In genomic region chr17:42113684-42114083, GRCm38 (mm10) we compare ENCODE assay signal across 16 mouse cellular contexts.
"Had no signal": no experiment of that assay in that cellular context is flagged by ENCODE, and none has a peak within 500 bp of the region (broad histone marks: within the 10 kb centered on the region; RNA-seq: fewer than 3 reads in every experiment).

No protein-coding gene starts in this region.

- DNase-seq: lung, postnatal 14 days; lung, postnatal 36 days; right cerebral cortex, postnatal 14 days; thymus, adult 2 months; thymus, postnatal 25 days; thymus, postnatal 4 days had no signal

- H3K27ac ChIP-seq: lung, embryonic 15.5 days; macrophage; midbrain, embryonic 13.5 days; midbrain, embryonic 15.5 days; neural tube, embryonic 12.5 days; stomach, embryonic 15.5 days; stomach, postnatal 0 days had no signal

- H3K36me3 ChIP-seq: lung, embryonic 15.5 days; midbrain, embryonic 13.5 days; midbrain, embryonic 15.5 days; neural tube, embryonic 12.5 days; stomach, embryonic 15.5 days had no signal

- H3K4me1 ChIP-seq: lung, embryonic 15.5 days; megakaryocyte, embryonic 14.5 days; midbrain, embryonic 13.5 days; midbrain, embryonic 15.5 days; neural tube, embryonic 12.5 days; stomach, embryonic 15.5 days had no signal

- ATAC-seq: lung, postnatal 0 days; midbrain, embryonic 13.5 days; midbrain, embryonic 15.5 days had no signal

- H3K9ac ChIP-seq: lung, embryonic 15.5 days; midbrain, embryonic 13.5 days; midbrain, embryonic 15.5 days; neural tube, embryonic 12.5 days; stomach, embryonic 15.5 days had no signal

- H3K9me3 ChIP-seq: lung, embryonic 15.5 days; megakaryocyte, embryonic 14.5 days; midbrain, embryonic 13.5 days; midbrain, embryonic 15.5 days; neural tube, embryonic 12.5 days; stomach, embryonic 15.5 days had no signal

- H3K4me3 ChIP-seq: lung, embryonic 15.5 days; megakaryocyte, embryonic 14.5 days; midbrain, embryonic 13.5 days; midbrain, embryonic 15.5 days; neural tube, embryonic 12.5 days; stomach, embryonic 15.5 days had no signal

- H3K4me2 ChIP-seq: lung, embryonic 15.5 days; midbrain, embryonic 11.5 days; midbrain, embryonic 13.5 days; midbrain, embryonic 15.5 days; neural tube, embryonic 12.5 days; stomach, embryonic 15.5 days had no signal

- H3K27me3 ChIP-seq: lung, embryonic 15.5 days; megakaryocyte, embryonic 14.5 days; midbrain, embryonic 13.5 days; midbrain, embryonic 15.5 days; neural tube, embryonic 12.5 days; stomach, embryonic 15.5 days had no signal
